Mouse (Mus musculus) urinary bladder, postnatal 36 days (tissue): ENCODE measurements around the gene Nipbl.
A peak's percentile ranks its signal among the peaks of the same experiment; 100 is the strongest.
"Not testable (repeated sequence)": the region's sequence is repeated elsewhere in the genome, so short reads cannot be mapped to it uniquely, and the experiment has no call there.

Experiments
- DNase-seq, 2 experiments: peaks; one replicate each; pipeline ENCODE4 v3.0.0; 2022; ENCODE audit warnings: low spot score in 2 of 2, mixed read lengths in 1 of 2

The Nipbl gene

DNA sequence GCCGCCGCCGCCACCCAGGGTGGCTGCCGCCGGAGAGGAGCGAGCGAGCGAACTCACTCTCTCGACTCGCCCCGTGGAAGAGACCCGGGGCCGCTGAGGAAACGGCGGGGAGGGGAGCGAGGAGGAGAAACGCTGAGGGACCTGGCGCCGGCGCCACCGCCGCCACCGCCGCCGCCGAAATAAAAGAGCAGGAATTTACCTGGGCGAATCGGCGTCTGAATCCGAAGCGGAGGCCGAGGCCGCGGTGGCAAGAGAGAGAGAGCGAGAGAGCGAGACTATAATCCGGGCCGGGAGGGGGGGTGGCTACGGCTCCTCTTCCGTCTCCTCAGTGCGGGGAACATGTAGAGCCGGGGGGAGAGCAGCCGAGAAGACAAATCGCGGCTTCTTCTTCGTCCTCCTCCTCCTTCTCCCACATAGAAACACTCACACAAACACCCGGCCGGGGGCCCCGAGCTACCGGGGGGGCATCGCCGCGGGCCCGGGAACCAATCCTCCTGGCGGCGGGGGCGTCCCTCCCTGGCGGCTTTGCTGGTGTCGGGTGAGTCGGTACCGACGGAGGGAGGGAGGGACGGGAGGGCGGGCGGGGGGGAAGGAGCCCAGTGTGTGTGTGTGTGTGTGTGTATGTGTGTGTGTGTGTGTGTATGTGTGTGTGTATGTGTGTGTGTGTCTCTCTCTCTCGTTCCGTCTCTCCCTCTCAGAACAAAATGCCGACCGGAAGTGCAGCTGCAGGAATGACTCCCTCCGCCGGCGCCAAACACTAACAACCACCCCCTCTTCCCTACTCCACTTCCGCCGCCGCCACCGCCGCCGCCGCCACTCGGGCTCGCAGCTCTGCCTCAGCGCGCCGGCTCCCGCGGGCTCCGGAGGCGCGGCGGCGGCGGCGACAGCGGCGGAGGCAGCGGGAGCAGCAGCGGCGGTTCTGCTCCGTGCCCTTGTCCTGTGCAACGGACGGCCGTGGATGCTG, at the start of gene Nipbl:
Nipbl (minus strand) TSS at position 538 of the 964 bp plus-strand sequence.
- DNase-seq = peak; percentile 80 to 89

DNA sequence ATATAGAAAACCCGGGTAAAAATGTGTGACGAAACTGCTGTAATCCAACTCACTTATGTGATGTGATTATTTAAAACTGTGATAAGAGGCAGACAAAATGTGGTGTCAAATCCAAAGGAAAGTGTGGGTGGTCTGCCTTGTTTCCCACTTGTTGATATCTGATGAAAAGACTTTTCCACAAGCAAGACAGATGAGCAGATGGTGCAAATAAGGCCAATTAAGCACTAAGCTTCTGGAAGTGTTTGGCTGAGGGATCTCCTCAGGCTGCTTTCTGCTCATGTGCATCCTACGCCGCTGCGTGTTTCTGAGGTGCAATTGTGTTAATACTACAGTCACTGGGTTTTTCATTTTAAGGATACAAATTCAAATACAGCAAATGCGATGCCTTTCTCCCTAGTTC, 41.0 kb upstream of the Nipbl start:
- DNase-seq = no peak

DNA sequence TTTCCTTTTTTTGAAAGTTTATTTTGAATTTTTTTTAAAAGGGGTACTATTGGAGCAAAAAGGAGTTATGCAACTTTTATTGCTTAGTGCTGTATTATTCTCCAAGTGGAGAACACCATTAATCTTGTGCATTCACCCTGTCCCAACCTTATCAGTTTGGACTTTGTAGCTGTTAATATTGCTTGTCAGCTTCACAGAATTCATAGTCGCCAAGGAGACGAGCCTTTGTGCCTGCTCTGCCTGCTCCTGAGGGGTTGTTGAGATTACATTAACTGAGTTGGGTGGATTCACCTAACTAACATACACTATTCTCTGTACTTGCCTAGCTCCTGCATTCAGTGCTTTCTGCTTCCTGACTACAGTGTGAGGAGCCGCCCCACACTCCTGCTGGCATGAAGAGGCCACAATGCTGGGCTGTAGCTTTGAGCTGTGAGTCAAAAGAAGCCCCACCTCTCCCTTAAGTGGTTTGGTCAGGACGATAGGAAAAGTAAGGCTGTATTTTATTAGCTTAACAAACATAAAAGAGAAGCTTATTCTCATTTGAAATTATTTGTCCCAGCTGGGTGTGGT, 24.8 kb upstream of the Nipbl start:
- no peak for DNase-seq

DNA sequence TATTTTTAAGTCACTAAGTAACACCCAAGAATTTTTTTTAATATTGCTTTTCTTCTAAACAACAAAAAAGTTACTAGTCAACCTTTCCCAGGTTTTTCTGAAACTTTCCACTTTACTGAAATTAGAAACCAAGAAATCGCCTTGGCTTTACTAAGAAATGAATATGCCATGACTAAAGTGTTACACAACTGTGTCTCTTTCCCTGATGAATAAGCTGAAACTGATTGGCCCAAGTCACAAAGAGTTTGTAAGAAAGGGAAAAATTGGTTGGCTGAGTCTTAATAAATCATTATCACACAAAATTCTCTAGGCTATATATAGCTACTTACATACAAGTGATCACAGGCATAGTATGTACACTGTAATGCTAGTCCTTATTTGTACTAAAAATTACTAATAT, 19.3 kb upstream of the Nipbl start:
- no peak for DNase-seq

DNA sequence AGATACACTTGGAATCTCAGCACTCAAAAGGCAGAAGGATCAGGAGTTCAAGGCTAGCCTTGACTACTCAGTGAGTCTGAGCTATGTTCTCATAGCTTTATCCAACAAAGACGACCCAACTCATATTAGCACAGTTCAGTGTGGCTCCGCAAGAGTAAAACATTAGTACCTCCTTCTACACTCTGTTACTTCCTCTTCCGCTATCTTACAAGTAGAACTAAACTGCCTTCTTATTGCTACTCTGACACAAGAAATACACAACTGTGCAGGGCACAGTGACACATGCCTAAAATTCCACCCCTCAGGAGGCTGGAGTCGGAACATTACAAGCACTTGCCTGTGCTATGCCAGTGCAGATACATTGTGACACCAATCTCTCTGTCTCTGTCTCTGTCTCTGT, 18.5 kb upstream of the Nipbl start:
- DNase-seq = no peak

GRCm38 (mm10) chr15:8460871-8461270, 16.6 kb upstream of the Nipbl start:
- no peak for DNase-seq

GRCm38 (mm10) chr15:8459979-8460378, 15.7 kb upstream of the Nipbl start:
- no peak for DNase-seq

DNA sequence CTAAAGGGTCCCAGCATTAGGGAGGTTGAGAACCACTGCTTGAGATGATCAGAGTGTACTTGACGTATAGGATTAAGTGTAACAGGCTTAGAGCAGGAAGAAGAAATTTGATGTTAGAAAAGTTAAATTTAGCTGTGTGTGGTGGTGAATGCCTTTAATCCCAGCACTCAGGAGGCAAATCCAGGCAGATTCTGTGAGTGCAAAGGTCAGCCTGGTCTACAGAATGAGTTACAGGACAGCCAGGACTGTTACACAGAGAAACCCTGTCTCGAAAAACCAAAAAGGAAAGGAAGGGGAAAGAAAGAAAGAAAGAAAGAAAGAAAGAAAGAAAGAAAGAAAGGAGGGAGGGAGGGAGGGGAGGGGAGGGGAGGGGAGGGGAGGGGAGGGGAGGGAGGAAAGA, 12.0 kb upstream of the Nipbl start:
- not testable (repeated sequence) for DNase-seq

GRCm38 (mm10) chr15:8455486-8455885, 11.2 kb upstream of the Nipbl start:
- DNase-seq = no peak

DNA sequence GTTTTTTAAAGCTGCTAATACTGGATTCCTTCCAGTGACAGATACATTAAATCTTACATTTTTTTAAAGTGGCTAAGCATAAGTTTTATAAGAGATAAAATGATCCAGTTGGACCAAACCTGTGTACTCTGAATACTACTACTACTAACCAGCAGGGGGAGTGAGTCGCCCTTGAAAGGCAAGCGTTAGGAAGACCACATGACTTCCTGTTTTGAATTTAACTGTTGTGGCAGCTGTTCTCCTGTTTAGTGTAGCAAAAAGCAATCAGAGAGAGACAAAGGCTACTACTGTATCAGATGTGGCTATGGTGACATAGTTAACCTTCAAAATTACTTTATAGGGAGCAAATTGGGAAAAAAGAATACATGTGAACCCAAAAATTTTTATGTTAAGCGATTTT, 6.8 kb upstream of the Nipbl start:
- DNase-seq = peak in 1 of 2 experiments; percentile 19

- no peak for DNase-seq
These were observed 3.0 kb upstream of the Nipbl start for GRCm38 (mm10) chr15:8447193-8447767.

- no peak for DNase-seq
These were observed 2.2 kb upstream of the Nipbl start for GRCm38 (mm10) chr15:8446435-8446834.

DNA sequence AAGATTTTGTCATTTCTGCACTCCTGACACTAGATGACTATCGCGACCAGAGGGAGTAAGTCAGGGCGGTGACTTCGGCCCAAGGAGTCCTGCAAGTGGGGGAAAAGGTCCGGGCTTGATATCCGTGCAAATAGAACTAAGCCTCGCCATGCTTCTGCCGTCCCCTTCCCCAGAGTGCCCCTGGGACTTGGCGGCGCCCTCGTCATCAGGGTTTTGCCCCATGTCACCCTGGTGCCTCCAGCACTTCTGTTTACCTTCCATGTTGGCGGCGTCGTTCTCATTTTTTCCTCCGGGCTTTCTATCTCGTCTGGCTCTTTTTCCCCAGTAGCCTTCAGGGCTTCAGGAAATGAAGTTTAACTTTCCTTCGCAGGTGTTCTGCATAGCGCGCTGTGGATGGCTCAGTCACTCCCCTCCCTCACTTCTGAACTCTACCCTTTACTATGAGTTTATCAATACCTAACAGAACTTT, 1.7 kb upstream of the Nipbl start:
- peak in 1 of 2 experiments; percentile 24 for DNase-seq

- peak; percentile 69 to 83 for DNase-seq
These were observed 781 bp upstream of the Nipbl start for GRCm38 (mm10) chr15:8444890-8445597.

GRCm38 (mm10) chr15:8443168-8443925, 916 bp downstream of the Nipbl start:
- DNase-seq = peak; percentile 60 to 64

GRCm38 (mm10) chr15:8442761-8443160, 1.5 kb downstream of the Nipbl start:
- no peak for DNase-seq

DNA sequence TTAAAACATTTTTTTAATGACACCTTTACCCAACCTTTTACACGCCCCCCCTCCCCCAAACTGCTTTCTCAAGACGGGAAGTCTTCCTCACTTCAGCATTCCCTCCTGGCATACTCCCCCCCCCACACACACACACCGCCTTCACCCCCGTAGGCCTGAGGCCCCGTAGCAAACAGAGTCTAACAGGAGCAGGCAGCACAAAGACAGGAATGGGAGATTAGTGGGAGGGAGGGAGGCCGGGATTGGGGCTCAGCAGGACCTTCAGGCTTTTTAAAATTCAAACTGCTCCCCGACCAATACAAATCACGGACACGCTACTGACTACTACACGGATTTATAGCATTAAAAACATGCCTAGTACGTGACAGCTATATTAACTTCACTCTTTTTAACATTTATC, 2.1 kb downstream of the Nipbl start:
- DNase-seq = no peak

GRCm38 (mm10) chr15:8433239-8433947, 10.9 kb downstream of the Nipbl start:
- no peak for DNase-seq

GRCm38 (mm10) chr15:8432534-8432933, 11.7 kb downstream of the Nipbl start:
- DNase-seq = no peak

- no peak for DNase-seq
These were observed 14.8 kb downstream of the Nipbl start for GRCm38 (mm10) chr15:8429502-8429901.

DNA sequence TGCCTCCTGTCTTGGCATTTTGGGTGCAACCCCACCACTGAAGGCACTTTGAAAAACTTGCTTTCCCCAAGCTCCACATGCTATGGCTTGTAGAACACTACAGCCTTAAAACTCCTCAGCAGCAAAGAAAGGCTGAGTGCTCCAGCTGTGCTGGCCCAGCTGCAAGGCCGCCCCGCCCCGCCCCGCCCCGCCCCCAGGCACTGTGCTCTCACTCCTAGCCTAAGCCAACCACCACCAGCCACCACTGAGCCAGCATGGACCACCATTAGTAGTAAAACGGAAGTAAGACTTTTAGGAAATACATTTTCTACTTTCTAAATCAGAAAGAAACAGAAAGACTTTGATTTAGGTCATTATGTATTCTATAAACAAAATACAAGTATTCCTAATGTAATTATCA, 23.4 kb downstream of the Nipbl start:
- DNase-seq = no peak
